Mouse (Mus musculus): ENCODE results near the gene Zfp563.
A peak's percentile ranks its signal among the peaks of the same experiment; 100 is the strongest.

Gene Zfp563

GRCm38 (mm10) chr17:33089220-33089949, at the start of gene Zfp563:
Gene Zfp563 (plus strand): TSS chr17:33089310.
- DNase-seq (ENCODE audit: low read depth, low spot score) = peak; percentile 93

DNA sequence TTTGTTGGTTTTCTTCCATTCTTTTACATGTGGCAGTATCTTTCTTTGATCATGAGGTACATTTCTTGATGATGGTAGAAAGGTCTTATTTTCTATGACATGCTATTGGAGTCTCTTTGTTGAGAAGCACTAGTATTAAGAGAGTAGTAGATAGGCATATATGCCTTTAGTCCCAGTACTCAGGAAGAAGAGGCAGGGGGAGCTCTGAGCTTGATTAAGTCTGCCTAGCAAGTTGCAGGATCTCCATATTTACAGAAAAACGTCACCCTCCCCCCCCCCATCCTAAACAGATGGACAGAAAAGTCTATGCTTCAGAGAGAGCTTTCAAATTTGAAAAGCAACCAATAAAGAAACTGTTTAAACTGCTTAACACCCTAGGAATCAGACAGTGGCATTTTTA, 30.3 kb upstream of the Zfp563 start:
- DNase-seq (ENCODE audit: low read depth, low spot score) = no peak

DNA sequence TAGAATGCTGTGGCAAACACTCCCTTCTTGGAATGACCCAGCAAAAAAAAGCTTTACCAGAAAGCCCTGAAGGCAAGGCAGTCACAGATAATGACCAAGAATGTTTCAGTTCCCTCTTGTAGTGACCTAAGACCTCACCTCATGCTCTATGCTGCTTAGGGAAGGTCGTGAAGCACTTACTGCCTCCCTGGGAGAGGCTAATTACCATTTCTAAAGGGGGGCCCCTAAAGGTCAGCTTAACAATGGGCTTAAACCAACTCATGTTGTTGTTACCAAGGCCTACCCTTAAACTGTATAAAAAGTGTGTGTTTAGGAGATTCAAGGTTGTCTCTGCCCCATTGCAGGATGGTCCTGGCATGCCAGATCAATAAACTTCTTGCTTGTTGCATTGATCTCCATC, 26.1 kb upstream of the Zfp563 start:
- DNase-seq (ENCODE audit: low read depth, low spot score) = no peak

DNA sequence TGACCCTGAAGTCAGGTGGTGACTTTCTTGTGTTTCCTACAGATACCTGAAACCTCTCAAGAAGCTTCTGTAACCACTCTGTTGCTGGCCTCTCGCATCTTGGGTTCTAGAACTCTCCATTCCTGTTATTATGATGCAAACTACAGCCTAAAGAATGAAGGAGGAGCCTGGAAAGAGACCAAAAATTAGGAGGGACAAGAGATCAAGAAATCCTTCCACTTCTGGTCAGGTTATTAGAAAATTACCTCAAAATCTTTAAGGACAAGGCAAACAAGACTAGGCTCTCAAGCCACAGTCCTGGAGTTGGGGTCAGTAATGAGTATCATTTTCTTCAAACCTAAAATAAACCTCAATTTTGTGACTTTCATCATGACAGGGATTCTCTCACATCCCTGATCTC, 21.2 kb upstream of the Zfp563 start, which contains the start of gene 4921501E09Rik:
Gene 4921501E09Rik (minus strand): TSS at position 101 of the 400 bp plus-strand sequence.
- DNase-seq (ENCODE audit: low read depth, low spot score) = no peak

- no peak for DNase-seq (ENCODE audit: low read depth, low spot score)
These were observed 2.5 kb downstream of the Zfp563 start for GRCm38 (mm10) chr17:33091630-33092029.

GRCm38 (mm10) chr17:33092391-33093193, 3.5 kb downstream of the Zfp563 start:
- peak; percentile 75 for DNase-seq (ENCODE audit: low read depth, low spot score)

DNA sequence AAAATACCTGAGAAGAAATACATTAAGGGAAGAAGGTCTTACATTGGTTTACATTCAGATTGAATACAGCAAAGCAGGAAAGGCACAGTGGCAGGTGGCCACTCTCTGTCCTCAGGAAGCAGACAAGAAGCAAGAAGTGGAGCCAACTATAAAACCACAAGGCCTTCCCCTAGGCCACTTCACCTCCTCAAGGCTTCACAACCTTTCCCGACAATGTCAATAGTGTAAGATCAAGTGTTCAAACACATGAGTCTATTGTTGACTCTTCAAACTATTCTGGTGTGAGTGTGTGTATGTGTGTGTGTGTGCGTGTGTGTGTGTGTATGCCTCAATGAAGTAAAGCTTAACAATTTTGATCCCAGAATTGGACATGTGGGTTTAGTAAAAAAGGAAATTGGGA, 8.3 kb downstream of the Zfp563 start:
- DNase-seq (ENCODE audit: low read depth, low spot score) = no peak

GRCm38 (mm10) chr17:33124546-33124945, 35.4 kb downstream of the Zfp563 start:
- DNase-seq (ENCODE audit: low read depth, low spot score) = no peak

- no peak for DNase-seq (ENCODE audit: low read depth, low spot score)
These were observed 37.1 kb downstream of the Zfp563 start for GRCm38 (mm10) chr17:33126257-33126656.

GRCm38 (mm10) chr17:33139261-33139820, 50.2 kb downstream of the Zfp563 start, which contains the start of gene Morc2b:
Gene Morc2b (minus strand): TSS chr17:33139683.
- DNase-seq (ENCODE audit: low read depth, low spot score) = no peak
